Mouse (Mus musculus): Measurements from ENCODE around the gene Gm17455.

Gm17455 gene

DNA sequence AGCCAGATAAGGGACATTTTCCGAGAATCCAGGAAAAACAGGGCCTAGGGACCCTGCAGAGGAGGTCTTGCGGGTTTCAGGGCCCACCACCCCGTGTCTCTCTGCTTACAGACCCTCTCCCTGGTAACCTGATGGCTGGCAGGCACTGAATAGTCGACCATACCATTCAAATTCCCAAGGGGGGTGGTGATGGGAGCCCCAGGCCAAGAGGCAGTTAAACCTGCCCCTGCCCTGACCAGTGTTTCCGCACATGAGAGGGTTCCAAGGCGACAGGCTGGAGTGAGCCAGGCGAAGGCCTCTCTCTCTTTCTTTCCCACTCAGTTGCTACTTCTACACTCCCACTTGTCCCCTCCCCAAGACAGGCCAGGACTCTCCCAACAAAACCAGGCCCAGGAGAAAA lies at the start of gene Gm17455:
Gm17455 (plus strand) TSS at position 278 of the 400 bp plus-strand sequence.
- no peak for DNase-seq (ENCODE audit: inconsistent age in 2 of 2, low spot score in 1 of 2)

DNA sequence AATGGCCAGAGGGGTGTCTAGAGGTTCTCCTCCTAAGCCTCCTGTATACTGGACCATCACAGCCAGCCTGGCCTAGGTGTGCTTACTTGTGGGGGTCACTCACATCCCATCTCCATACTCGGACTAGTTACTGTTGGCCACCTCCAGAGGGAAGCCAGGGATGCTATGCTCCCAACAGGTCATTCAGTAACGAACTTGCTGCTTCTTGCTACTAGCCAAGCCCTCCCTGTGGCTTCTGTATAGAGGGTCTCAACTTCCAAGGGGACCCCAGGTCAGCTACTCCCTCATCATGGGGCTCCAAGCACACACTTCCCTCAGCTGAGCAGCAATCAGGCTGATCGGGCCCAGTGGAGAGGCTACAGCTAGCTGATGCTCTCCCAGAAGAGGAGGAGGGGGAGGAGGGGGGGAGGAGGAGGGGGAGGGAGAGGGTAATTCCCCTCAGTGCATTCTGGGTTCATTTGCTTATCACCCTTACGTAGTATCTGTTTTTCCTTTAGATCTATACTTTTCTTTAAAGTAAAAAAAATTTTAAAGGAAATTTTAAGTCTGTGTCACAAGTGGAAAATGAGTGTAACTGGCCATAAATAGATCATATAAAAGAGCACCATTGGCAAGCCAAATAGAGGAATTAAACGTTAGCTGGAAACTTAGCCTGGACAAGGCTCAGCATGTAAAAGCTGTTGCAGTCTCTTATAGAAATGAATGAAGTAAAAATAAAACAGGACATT lies 49.3 kb upstream of the Gm17455 start:
- DNase-seq (ENCODE audit: inconsistent age in 2 of 2, low spot score in 1 of 2): no peak

DNA sequence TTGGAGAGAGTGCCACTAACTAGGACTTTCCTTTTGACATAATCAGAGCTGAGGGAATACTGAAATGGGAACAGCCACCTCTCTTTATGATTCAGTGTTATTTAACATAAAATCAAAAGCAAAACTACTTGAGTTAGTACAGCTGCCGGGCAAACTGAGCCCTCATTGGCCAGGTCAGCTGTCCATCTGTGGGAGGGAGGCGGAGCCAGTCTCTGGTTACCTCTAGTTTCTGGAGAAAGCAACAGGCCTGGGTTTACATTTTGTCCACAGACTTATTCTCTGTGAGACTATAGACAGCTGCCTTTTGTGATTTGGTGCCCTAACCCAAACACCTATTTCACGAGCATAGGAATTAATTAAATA lies 48.7 kb upstream of the Gm17455 start:
- peak; percentile 92 to 98 for DNase-seq (ENCODE audit: inconsistent age in 2 of 2, low spot score in 1 of 2)

DNA sequence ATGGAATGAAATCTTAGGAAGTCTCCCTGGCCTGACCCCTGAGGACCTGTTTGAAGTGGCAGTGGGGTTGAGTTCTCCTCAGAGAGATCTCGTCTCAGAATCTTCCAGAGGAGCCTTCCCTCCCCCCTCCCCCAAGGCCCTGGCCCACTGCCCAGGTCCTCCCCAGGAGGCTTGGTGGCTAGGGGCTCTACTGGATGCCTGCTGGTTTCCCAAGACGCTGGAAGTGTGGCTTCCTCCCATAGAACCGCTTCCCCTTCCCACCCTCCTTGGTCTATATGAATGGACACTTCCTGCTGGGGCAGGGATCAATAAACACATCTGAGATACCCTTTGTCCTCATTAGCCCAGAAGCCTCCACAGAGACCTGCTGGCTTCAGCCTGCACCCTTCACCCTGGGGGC lies 48.3 kb upstream of the Gm17455 start:
- peak in 1 of 2 experiments; percentile 67 for DNase-seq (ENCODE audit: inconsistent age in 2 of 2, low spot score in 1 of 2)

DNA sequence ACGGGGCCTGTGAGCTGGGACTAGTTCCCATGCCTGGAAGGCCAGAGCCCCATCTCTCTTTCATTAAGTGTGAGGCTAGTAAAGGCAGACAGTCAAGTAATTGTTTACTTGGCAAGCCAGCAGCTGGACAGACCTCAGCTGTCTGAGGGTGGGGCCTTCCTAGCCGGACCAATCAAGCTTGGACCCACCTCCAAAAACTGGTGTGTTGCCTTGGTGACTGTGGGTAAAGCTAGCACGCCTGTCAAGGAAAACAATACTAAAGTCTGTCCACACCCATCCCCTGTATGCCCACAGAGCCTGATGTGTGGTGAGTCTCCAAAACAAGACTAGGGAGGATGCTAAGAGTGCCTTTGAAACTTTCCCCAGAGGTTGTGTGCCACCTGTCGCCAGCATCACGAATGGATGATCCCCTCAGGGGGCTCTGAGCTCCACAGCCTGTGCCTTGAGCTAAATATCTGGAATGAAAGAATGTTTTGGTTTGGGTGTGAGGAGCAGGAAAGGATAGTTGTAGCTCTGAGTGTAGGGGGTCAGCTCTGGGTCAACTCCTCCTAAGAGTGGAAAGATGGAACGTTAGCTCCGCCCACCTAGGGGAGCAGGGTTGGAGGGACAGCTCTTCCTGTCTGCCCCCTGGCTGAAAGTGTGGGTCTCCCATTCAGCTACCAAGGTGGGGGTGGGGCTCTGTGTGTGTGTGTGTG lies 47.6 kb upstream of the Gm17455 start:
- DNase-seq (ENCODE audit: inconsistent age in 2 of 2, low spot score in 1 of 2): peak; percentile 50 to 67

DNA sequence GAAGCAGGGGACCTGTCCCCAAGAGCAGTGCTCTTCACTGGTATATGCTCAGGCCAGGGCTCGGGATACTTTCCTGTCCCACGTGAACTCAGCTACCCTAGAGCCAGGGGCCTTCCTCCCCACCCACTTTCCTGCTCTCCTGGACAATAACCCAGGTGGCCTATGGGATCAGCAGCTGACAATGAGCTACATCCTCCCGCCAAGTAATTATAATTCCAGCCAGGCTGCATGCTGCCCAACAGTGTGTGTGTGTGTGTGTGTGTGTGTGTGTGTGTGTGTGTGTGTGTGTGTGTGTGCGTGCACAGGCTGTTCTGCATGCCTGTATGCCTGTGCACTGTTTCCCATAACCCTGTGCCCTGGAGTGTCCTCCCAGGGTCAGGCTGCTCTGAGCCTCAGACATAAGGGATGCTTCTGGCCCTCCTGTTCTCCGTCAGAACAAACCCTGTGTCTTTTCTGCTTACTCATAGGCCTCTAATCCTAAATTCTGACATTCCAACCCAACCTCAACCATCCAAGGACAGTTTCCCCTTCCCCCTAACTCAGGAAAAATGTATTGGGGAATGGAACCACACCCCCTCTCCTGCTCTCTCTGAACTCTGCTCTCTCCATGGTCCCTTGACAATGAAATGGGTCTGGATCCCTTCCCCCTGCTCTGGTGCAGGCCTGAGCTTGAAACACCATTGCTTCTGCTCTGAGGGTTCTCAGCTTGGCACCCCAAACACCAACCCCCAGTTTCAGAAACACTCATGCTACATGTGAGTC lies 46.1 kb upstream of the Gm17455 start:
- DNase-seq (ENCODE audit: inconsistent age in 2 of 2, low spot score in 1 of 2): no peak

DNA sequence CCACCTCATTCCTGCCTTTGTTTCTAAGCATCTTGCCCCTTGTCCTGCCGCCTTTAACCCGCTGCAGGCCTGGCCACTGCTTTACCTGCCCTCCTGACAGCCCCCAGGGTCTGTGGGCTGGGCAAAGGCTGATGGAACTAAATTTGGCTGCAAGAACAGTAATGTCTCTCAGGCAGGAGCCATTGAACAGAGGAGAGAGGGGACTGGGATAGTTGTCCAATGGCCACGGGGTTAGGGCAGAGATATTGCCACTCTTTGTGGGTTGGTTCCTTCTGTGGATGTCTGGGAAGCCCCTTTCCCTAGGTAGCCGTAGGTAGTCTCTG lies 45.6 kb upstream of the Gm17455 start:
- DNase-seq (ENCODE audit: inconsistent age in 2 of 2, low spot score in 1 of 2): no peak

DNA sequence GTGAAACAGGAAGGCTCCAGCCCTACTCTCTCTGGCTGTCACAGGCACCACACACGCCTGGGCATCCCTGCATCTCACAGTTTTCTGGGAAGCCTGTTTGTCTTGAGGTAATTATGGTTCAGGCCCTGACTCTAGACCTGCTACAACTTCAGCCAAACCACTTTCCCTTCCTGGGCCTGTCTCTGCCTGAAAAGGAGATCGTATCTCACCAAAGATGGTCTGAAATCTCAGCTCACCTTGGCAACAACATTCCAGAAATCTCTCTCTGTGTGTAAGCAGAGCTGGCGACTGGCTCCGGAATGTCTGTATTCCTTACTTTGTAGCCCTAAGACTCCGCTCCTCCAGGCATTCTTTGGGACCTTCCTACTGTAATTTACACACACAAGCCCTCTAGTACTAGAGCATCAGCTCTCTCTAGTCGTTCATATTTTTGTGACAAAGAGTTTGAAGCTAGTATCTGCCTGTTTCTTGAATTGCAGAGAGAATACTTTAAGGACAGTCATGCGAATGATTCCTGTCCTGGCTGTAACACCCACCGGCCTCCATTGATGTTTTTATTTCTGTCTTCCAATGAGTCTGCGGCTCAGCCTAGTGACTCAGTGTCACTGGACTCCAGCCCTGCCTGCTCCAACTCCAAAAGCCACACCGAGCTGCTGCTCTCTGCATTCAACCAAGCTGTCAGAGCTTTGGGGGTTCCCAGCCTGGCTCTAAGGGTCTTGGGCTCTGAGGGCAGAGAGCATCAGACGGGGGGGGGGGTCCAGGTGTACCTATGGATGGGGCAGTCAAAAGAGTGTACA lies 44.4 kb upstream of the Gm17455 start:
- DNase-seq (ENCODE audit: inconsistent age in 2 of 2, low spot score in 1 of 2): peak in 1 of 2 experiments; percentile 37

DNA sequence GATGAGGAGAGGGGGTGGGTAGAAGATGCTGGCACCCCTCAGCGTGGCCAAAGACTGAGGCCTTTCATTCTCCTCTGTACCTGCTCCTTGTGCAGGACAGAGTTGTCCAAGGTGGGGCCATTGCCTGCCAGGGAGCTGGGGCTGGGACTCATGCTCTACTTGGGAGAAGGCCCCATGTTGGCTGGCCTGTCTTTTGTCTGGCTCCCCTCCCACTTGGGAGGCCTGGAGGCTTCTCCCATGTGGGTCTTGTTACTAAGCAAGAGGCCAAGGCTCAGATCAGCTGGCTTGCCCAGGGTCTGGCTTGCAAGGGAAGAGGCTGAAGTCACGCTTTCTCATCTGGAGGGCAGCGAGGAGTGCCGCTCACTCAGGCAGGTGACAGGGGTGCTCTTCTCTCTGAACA lies 42.1 kb upstream of the Gm17455 start:
- DNase-seq (ENCODE audit: inconsistent age in 2 of 2, low spot score in 1 of 2): peak in 1 of 2 experiments; percentile 61

DNA sequence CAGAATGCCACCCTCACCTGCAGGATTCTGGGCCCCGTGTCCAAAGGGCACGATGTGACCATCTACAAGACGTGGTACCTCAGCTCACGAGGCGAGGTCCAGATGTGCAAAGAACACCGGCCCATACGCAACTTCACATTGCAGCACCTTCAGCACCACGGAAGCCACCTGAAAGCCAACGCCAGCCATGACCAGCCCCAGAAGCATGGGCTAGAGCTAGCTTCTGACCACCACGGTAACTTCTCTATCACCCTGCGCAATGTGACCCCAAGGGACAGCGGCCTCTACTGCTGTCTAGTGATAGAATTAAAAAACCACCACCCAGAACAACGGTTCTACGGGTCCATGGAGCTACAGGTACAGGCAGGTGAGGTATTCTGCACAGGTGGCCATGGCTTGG lies 41.6 kb upstream of the Gm17455 start:
- DNase-seq (ENCODE audit: inconsistent age in 2 of 2, low spot score in 1 of 2): no peak

DNA sequence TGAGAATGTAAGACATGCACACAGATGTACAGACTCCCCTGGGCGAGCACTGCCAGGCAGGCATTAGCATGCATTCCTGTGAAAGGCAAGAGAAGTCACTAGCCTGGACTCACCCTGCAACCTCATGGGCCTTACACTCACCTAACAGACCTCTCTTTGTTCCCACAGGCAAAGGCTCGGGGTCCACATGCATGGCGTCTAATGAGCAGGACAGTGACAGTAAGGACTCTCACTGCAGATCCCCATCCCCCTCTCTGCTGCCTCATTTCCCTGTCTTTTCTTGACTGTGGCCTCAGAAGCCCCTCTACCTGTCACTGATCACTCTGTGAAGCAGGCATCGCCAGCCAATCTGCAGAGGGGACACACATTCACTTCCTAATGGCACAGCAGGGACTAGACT lies 40.8 kb upstream of the Gm17455 start:
- DNase-seq (ENCODE audit: inconsistent age in 2 of 2, low spot score in 1 of 2): no peak

DNA sequence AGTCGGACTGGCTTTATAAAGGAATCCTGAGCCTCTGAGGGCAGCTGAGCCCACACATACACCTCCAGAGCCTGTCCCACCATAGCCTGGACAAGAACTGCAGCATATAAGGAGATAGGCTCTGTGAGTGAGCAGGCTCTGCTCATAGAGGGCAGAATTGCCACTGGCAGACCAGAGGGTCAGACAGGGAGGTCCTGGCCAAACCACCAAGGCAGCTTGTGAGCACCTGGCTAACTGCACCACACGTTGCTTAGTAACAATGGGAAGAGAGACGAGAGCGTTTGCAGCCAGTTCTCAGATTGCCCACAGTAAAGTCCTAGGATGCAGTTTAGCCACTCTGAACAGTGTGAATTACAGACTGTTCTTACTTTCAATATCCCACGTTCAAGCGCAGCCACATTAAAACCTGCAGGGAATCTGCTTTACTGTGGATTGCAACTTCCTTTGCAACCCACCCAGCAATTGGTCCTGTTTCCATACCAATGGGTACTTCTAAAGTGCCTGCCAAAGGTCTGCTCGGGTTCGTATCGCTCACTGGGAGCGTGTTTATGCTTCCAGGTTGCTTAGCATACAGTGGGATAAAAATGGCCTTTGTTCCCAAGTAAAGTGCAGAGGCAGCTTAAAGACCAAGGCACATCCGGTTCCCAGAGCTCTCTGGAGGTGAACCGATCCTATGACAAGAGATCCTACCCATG lies 37.8 kb upstream of the Gm17455 start:
- no peak for DNase-seq (ENCODE audit: inconsistent age in 2 of 2, low spot score in 1 of 2)

DNA sequence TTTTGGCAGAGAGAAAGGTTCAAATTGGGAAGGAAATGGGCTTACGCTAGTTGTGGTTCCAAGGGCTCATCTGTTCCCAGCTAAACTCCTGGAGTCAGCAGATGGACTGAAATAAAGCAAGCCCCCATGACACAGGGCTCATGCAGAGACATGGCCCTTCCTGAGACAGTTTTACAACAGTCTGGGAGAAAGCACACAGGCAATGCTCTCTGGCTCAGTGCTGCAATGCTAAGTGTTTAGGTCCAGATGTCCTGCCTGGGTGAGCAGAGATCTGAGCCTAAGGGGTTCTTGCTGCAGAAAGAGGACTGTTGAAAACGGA lies 37.3 kb upstream of the Gm17455 start:
- DNase-seq (ENCODE audit: inconsistent age in 2 of 2, low spot score in 1 of 2): no peak

DNA sequence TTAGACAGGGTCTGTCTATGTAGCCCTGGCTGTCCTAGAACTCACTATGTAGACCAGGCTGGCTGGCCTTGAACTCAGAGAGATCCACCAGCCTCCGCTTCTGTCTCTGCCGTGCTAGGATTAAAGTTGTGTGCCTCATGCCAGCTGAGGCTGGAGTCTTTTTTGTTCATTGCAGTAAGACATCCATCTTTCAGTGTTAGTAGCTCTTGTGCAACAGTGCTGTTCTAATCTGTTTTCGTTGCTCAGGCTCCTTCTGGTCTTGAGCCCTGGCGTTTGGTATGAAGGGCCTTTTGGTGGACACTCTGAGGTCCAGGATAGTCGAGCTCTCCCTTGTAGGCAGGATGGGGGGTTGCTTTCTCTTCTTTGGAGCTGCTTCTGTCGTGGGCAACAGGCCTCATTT lies 36.1 kb upstream of the Gm17455 start:
- DNase-seq (ENCODE audit: inconsistent age in 2 of 2, low spot score in 1 of 2): no peak

DNA sequence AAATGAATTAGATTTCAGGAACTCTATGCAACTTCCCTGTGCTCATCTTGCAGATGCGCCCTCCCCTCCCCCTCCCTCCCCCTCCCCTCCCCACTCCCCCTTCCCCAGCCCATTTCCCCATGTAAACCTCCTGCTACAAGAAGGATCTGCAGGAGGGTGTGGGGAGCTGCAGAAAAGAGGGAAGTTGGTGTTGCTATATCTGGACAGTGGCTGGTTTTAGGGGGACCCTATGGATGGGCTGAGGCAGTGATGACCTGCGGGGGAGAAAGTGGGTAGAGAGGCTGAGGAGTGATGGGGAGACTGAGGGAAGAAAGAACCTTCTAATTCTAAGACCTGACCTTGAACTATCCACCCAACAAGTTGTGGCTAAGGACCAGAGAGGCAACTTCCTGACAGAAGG lies 32.4 kb upstream of the Gm17455 start:
- no peak for DNase-seq (ENCODE audit: inconsistent age in 2 of 2, low spot score in 1 of 2)

DNA sequence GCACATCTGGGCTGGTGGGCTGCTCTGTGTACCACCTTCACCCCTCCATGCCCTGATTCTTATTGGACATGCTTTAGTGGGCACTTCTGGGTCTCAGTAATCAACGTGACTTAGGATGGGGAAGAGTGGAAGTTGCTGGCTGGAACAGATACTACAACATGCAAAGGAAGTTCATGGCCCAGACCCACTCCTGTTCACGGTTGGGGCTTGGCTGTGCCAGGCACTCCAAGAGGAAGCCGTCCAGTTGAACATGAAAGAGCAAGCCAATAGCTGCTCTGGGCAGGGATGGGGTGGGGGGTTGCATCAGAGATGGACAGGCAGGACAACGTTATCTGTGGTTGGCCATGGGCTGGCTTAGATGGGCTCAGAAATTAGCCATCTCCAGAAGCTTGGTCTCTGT lies 31.6 kb upstream of the Gm17455 start:
- DNase-seq (ENCODE audit: inconsistent age in 2 of 2, low spot score in 1 of 2): no peak

DNA sequence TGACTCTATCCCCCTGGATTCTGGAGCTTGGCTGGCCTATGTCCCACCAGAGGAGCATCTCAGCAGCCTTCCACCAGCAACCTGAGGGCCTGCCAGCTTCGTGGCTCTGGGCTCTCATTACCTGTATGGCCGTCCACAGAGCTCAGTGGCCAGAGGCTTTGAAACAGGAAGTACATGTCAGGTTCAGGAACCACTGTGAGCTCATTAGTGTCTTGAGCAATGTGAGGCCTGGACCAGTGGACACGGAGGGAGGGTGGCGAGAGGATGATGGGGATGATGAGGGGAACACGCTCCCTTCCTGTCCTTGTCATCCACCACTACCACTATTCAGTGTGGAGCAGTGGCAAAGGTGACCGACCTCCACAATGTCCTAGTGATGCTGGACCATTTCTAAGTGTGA lies 30.1 kb upstream of the Gm17455 start:
- DNase-seq (ENCODE audit: inconsistent age in 2 of 2, low spot score in 1 of 2): no peak

DNA sequence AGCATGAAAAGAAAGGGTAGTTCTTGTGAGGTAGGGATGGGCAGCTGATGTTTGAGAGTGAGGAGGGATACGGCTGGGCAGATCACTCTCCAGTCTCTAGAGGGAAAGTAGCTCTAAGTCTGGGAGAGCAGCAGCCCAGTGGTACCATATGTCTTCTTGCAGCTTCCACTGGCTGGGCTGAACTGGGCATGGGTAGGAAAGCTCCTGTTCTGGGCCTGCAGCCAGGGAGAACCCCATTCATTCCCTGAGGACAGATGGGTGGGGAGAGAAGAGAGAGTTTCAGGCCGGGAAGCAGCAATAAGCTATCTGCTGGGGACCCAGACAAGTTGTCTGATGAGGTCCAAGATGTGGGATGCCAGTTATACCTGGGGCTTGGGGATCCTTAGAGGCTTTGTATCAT lies 29.4 kb upstream of the Gm17455 start:
- DNase-seq (ENCODE audit: inconsistent age in 2 of 2, low spot score in 1 of 2): no peak

DNA sequence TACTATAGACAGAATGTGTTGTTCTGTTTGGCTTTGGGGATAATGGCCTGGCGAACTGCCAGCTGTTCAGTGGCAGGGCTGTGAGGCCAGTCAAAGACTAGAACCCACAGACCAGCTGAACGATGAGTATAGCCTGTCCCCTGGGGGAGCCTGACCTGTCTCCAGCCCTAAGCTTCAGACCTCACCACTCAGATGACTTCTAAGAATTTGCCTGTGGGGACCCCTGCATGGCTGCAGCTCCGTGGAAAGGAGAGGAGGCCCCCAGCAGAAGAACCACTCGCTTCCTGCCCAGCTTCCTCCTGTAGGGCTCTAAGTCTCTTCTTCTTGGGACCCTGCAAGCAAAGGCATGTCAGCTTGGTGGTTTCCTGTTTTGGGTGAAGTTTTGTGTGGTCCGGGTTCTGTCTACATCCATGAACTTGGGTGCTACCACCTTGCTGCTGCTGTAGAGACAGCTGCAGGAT lies 28.9 kb upstream of the Gm17455 start:
- DNase-seq (ENCODE audit: inconsistent age in 2 of 2, low spot score in 1 of 2): no peak

DNA sequence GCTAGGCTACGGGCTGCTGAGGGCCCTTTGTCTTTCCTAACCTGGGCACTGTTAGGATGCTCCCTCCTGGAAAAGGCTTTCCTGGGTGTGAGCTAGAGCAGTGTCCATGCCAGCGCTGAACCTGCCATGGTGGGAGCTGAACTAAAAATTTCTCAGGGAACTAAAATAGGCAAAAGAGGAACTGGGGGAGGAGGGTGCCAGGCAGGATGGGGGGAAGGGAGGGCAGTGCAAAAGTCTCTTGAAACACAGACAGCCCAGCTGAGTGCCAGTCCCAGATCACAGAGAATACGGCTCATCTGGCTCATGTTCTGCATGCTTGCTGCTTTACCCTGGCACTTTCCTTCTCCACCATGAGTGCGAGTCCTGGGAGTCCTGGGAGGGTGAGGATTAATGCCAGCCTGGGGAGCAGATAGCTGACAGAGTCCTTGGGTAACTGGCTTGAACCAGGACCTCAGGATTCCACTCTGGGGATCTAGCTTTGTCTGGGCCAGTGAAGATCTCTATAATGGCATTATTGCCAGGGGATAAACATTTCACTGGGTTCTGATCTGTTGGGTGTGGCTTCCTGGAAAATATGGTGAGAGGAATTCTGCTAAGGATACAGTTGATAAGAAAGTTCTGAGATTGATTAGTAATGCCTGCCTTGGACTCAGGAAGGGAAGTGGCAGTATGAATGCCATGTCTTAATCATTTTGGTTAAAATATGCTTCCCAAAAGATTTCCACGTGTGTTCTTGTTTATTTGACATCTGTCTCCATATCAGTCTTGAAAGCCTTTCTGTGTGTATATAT lies 27.7 kb upstream of the Gm17455 start:
- peak in 1 of 2 experiments; percentile 47 for DNase-seq (ENCODE audit: inconsistent age in 2 of 2, low spot score in 1 of 2)
